Comparison of ENCODE assay signal across 8 mouse cellular contexts in genomic region chr1:46849758-46850157, GRCm38 (mm10). TPM values are rescaled to one million over a fixed set of nuclear protein-coding genes. Genes with fewer than 3 reads are reported as not detected.
A peak's percentile ranks its signal among the peaks of the same experiment; 100 is the strongest.
DNase-seq lines count a peak whose midpoint lies in the region; ATAC-seq and TF ChIP-seq lines count a peak whose summit lies in the region.

No protein-coding gene starts in this region.

- H3K27me3 ChIP-seq in E14TG2a.4 (ENCODE audit: insufficient read depth, low read length) = no peaks in the 10 kb centered on the region
- H3K27me3 ChIP-seq in liver, embryonic 14.5 days (ENCODE audit: control insufficient read depth, insufficient read depth, low read length) = no peaks in the 10 kb centered on the region
- no peaks in the 10 kb centered on the region for H3K27me3 ChIP-seq in neural tube, embryonic 15.5 days (replicated peaks)

- no peak for TF ChIP-seq EP300 in liver, embryonic 14.5 days (IDR thresholded peaks at IDR 0.05; ENCODE audit: low read depth)

- WGBS in liver, embryonic 14.5 days (ENCODE audit: insufficient replicate concordance) = 28% methylated on average over 1 of the region's 1 CpGs
- 57% methylated on average over 1 of the region's 1 CpGs for WGBS in neural tube, embryonic 15.5 days

- H3K9me3 ChIP-seq in E14TG2a.4 (ENCODE audit: low read length) = peaks cover 6% of the 10 kb centered on the region
- H3K9me3 ChIP-seq in liver, embryonic 14.5 days (ENCODE audit: control insufficient read depth, low read length) = no peaks in the 10 kb centered on the region
- no peaks in the 10 kb centered on the region for H3K9me3 ChIP-seq in neural tube, embryonic 15.5 days (replicated peaks)

- DNase-seq in 3T3-L1 (ENCODE audit: low read depth, low spot score) = peak; percentile 92
- DNase-seq in c-Kit-positive CD71-positive TER-119-negative erythroid progenitor cells, embryonic 14.5 days (ENCODE audit: low read depth) = peak; percentile 67
- peak; percentile 34 to 87 for DNase-seq in frontal cortex, postnatal 36 days (ENCODE audit: low spot score in 2 of 2)
- DNase-seq in kidney, adult 9 months = peak; percentile 93
- peak; percentile 46 to 56 (median 50) for DNase-seq in liver, embryonic 14.5 days (ENCODE audit: low read depth in 3 of 3, low spot score in 3 of 3)
- peak; percentile 46 for DNase-seq in thymus, postnatal 4 days

- TF ChIP-seq CTCF in E14TG2a.4 (conservative IDR thresholded peaks at IDR 0.05; ENCODE audit: low read length) = peak; percentile 42
- peak; percentile 72 for TF ChIP-seq CTCF in liver, embryonic 14.5 days (IDR thresholded peaks at IDR 0.05; ENCODE audit: low read depth)

- no peak overlapping the region for H3K9ac ChIP-seq in liver, embryonic 14.5 days (replicated peaks)
- no peak overlapping the region for H3K9ac ChIP-seq in neural tube, embryonic 15.5 days (replicated peaks)

- H3K4me2 ChIP-seq in liver, embryonic 14.5 days (ENCODE audit: low read depth) = no peak overlapping the region
- H3K4me2 ChIP-seq in neural tube, embryonic 15.5 days = peak overlapping the region; percentile 59

- H3K4me1 ChIP-seq in E14TG2a.4 (replicated peaks; ENCODE audit: low read depth, low read length) = peaks cover 34% of the 10 kb centered on the region
- H3K4me1 ChIP-seq in liver, embryonic 14.5 days (replicated peaks; ENCODE audit: control insufficient read depth in 2 of 2, insufficient read depth in 2 of 2, low read length in 1 of 2) = peaks cover 3 to 4% of the 10 kb centered on the region in 2 experiments; a peak in 3 of 4 replicates
- peaks cover 33% of the 10 kb centered on the region for H3K4me1 ChIP-seq in neural tube, embryonic 15.5 days

- ATAC-seq in liver, embryonic 14.5 days (ENCODE audit: insufficient read depth) = no peak
- no peak for ATAC-seq in neural tube, embryonic 15.5 days (ENCODE audit: low FRiP score)

- no peak overlapping the region for H3K4me3 ChIP-seq in E14TG2a.4 (replicated peaks; ENCODE audit: low read length)
- H3K4me3 ChIP-seq in liver, embryonic 14.5 days (ENCODE audit: insufficient read depth in 1 of 2, low read depth in 2 of 2, low read length in 2 of 2) = no peak overlapping the region
- no peak overlapping the region for H3K4me3 ChIP-seq in neural tube, embryonic 15.5 days (replicated peaks)

- H3K36me3 ChIP-seq in E14TG2a.4 (ENCODE audit: insufficient read depth, low read length) = no peaks in the 10 kb centered on the region
- H3K36me3 ChIP-seq in liver, embryonic 14.5 days (replicated peaks; ENCODE audit: control insufficient read depth, insufficient read depth, low read depth) = no peaks in the 10 kb centered on the region
- H3K36me3 ChIP-seq in neural tube, embryonic 15.5 days = no peaks in the 10 kb centered on the region

- no peak overlapping the region for H3K27ac ChIP-seq in liver, embryonic 14.5 days
- H3K27ac ChIP-seq in neural tube, embryonic 15.5 days (replicated peaks) = peak overlapping the region; percentile 20

RNA-seq across cellular contexts. Expression of gene Slc39a10, which starts 42.9 kb away (rescaled TPM):
- 1.7 and 2.2 TPM in 2 replicates for polyA plus RNA-seq in liver, embryonic 14.5 days (2012; rRNA removed)
- 4.0 and 5.2 TPM in 2 replicates for polyA plus RNA-seq in liver, embryonic 14.5 days (2014; fragmentation: Nextera tagmentation; extraction: Ambion mirVana)
- polyA plus RNA-seq in neural tube, embryonic 15.5 days (2015; fragmentation: Nextera tagmentation; extraction: Ambion mirVana) = 52.7 and 55.7 TPM in 2 replicates
